Mouse (Mus musculus) stomach, embryonic 15.5 days (tissue): ENCODE measurements around the gene Emilin1. TPM values are rescaled to one million over a fixed set of nuclear protein-coding genes. Genes with fewer than 3 reads are reported as not detected.

ENCODE experiments used
- ATAC-seq: fragments of 200-750 bp; cut with Nextera tagmentation; 2 replicates; pipeline ENCODE4 v1.8.0; 2017; ENCODE audit warnings: low read depth, moderate number of reproducible peaks, moderate TSS enrichment; ENCODE audit not compliant: insufficient read depth, low FRiP score
- H3K27ac ChIP-seq: fragments of 300-500 bp; sonication (generic); 2 replicates; pipeline ENCODE4 v1.5.1; 2015; ENCODE audit warnings: mild to moderate bottlenecking, inconsistent platforms
- H3K27me3 ChIP-seq: fragments of 300-500 bp; sonication (generic); replicated peaks from 2 replicates; pipeline ENCODE4 v1.6.1; 2015; ENCODE audit warnings: inconsistent platforms
- H3K36me3 ChIP-seq: fragments of 300-500 bp; sonication (generic); 2 replicates; pipeline ENCODE4 v1.6.1; 2015; ENCODE audit warnings: inconsistent platforms
- H3K4me1 ChIP-seq: fragments of 300-500 bp; sonication (generic); 2 replicates; pipeline ENCODE4 v1.6.1; 2015; ENCODE audit warnings: inconsistent platforms
- H3K4me2 ChIP-seq: fragments of 300-500 bp; sonication (generic); 2 replicates; pipeline ENCODE4 v1.6.1; 2015; ENCODE audit warnings: mild to moderate bottlenecking, inconsistent platforms
- H3K4me3 ChIP-seq: fragments of 300-500 bp; sonication (generic); replicated peaks from 2 replicates; pipeline ENCODE4 v1.5.1; 2015; ENCODE audit warnings: inconsistent platforms
- H3K9ac ChIP-seq: fragments of 300-500 bp; sonication (generic); 2 replicates; pipeline ENCODE4 v1.6.1; 2015; ENCODE audit warnings: inconsistent platforms
- H3K9me3 ChIP-seq: fragments of 300-500 bp; sonication (generic); 2 replicates; pipeline ENCODE4 v1.6.1; 2016; ENCODE audit warnings: inconsistent platforms
- WGBS: fragments of 180-500 bp; shearing (Covaris S2); methylation state at CpG from one replicate; pipeline ENCODE4 v1.1.7; 2015; 5-methylcytosine and 5-hydroxymethylcytosine counted together
- polyA plus RNA-seq: library from polyadenylated mRNA; unstranded; fragments of >200 nt; fragmentation: Nextera tagmentation; extraction: Ambion mirVana; gene quantifications from 2 replicates; pipeline ENCODE4 v1.2.1, GENCODE M21; 2015

Emilin1 gene
- polyA plus RNA-seq, 1 experiment from 2014 or later: 252 TPM

- Histone ChIP-seq H3K9ac (no peak overlapping the region), H3K9me3 (no peaks in the 10 kb centered on the region), H3K4me2 (no peak overlapping the region), H3K27ac (no peak overlapping the region), H3K4me1 (peaks cover 3% of the 10 kb centered on the region), H3K4me3 (no peak overlapping the region), H3K27me3 (no peaks in the 10 kb centered on the region), H3K36me3 (no peaks in the 10 kb centered on the region)
- ATAC-seq: no peak
- 75% methylated on average over 3 of the region's 3 CpGs for WGBS
Observed at GRCm38 (mm10) chr5:30963916-30964315, 50.7 kb downstream of the Emilin1 start.

GRCm38 (mm10) chr5:30966189-30966588 is 53.0 kb downstream of the Emilin1 start:
- no peak overlapping the region for H3K4me3 ChIP-seq
- H3K4me2 ChIP-seq: no peak overlapping the region
- H3K9ac ChIP-seq: no peak overlapping the region
- no peak for ATAC-seq
- H3K27me3 ChIP-seq: no peaks in the 10 kb centered on the region
- H3K9me3 ChIP-seq: no peaks in the 10 kb centered on the region
- peaks cover 3% of the 10 kb centered on the region; the same call in 1 of the 2 replicates for H3K4me1 ChIP-seq
- WGBS: 89% methylated on average over 4 of the region's 4 CpGs
- no peaks in the 10 kb centered on the region for H3K36me3 ChIP-seq
- no peak overlapping the region for H3K27ac ChIP-seq

GRCm38 (mm10) chr5:30968416-30968815 is 55.2 kb downstream of the Emilin1 start, which contains the start of gene Tcf23:
Gene Tcf23 (plus strand): TSS chr5:30968662.
- H3K4me1 ChIP-seq: 0 out of 2 replicates have a peak, but pooled peaks cover 3% of the 10 kb centered on the region
- H3K4me3 ChIP-seq: no peak within 1 kb of the TSS
- WGBS: 59% methylated on average over 8 of the region's 8 CpGs
- H3K4me2 ChIP-seq: no peak within 1 kb of the TSS
- no peak within 1 kb of the TSS for H3K27ac ChIP-seq
- H3K9ac ChIP-seq: no peak within 1 kb of the TSS
- no peaks in the 10 kb centered on the region for H3K36me3 ChIP-seq
- H3K27me3 ChIP-seq: no peaks in the 10 kb centered on the region
- ATAC-seq: peak; percentile 44; the same call in 1 of the 2 replicates
- H3K9me3 ChIP-seq: no peaks in the 10 kb centered on the region

GRCm38 (mm10) chr5:30969440-30969839 is 56.2 kb downstream of the Emilin1 start:
- WGBS: 76% methylated on average over 2 of the region's 2 CpGs
- no peak overlapping the region for H3K4me2 ChIP-seq
- no peak overlapping the region for H3K4me3 ChIP-seq
- 0 out of 2 replicates have a peak, but pooled peaks cover 3% of the 10 kb centered on the region for H3K4me1 ChIP-seq
- peak; percentile 51; the same call in 1 of the 2 replicates for ATAC-seq
- H3K27me3 ChIP-seq: no peaks in the 10 kb centered on the region
- H3K36me3 ChIP-seq: no peaks in the 10 kb centered on the region
- H3K9me3 ChIP-seq: no peaks in the 10 kb centered on the region
- no peak overlapping the region for H3K9ac ChIP-seq
- H3K27ac ChIP-seq: no peak overlapping the region

Other genes starting within 250 kb of the Emilin1 start
- 218 TPM in 2 replicates for gene Cenpa, start 246.6 kb upstream of the Emilin1 start, polyA plus RNA-seq
- 6.7 and 7.4 TPM in 2 replicates for gene Dpysl5, start 201.8 kb upstream of the Emilin1 start, polyA plus RNA-seq
- 19.7 and 21.3 TPM in 2 replicates for gene Mapre3, start 98.8 kb upstream of the Emilin1 start, polyA plus RNA-seq
- 86.3 and 94.0 TPM in 2 replicates for gene Tmem214, start 45.4 kb upstream of the Emilin1 start, polyA plus RNA-seq
- 15.9 and 23.1 TPM in 2 replicates for gene Agbl5, start 24.7 kb upstream of the Emilin1 start, polyA plus RNA-seq
- 443 and 450 TPM in 2 replicates for gene Ost4, start 5.6 kb upstream of the Emilin1 start, polyA plus RNA-seq
- 21.0 and 25.5 TPM in 2 replicates for gene Khk, start 8.0 kb downstream of the Emilin1 start, polyA plus RNA-seq
- 11.7 and 14.8 TPM in 2 replicates for gene Cgref1, start 32.2 kb downstream of the Emilin1 start, polyA plus RNA-seq
- gene Preb, start 47.0 kb downstream of the Emilin1 start, polyA plus RNA-seq: 135 and 147 TPM in 2 replicates
- gene Tcf23, start 55.3 kb downstream of the Emilin1 start, polyA plus RNA-seq: 0.74 and 1.0 TPM in 2 replicates
- gene Atraid, start 134.9 kb downstream of the Emilin1 start, polyA plus RNA-seq: 151 and 157 TPM in 2 replicates
- gene Slc5a6, start 135.5 kb downstream of the Emilin1 start, polyA plus RNA-seq: 8.9 and 10.4 TPM in 2 replicates
- gene Cad, start 141.4 kb downstream of the Emilin1 start, polyA plus RNA-seq: 23.0 and 26.7 TPM in 2 replicates
- gene Dnajc5g, start 192.9 kb downstream of the Emilin1 start, polyA plus RNA-seq: not detected in 2 replicates
- gene Slc30a3, start 194.8 kb downstream of the Emilin1 start, polyA plus RNA-seq: 0.26 and 0.37 TPM in 2 replicates
- 0.62 TPM in 1 of 2 replicates, not detected in the other for gene Trim54, start 203.3 kb downstream of the Emilin1 start, polyA plus RNA-seq
- gene Ucn, start 225.4 kb downstream of the Emilin1 start, polyA plus RNA-seq: not detected in 2 replicates
- gene Mpv17, start 240.8 kb downstream of the Emilin1 start, polyA plus RNA-seq: 58.8 and 63.0 TPM in 2 replicates